Mouse (Mus musculus) hindbrain, embryonic 11.5 days (tissue): ENCODE results near the gene Olfr1502. TPM values are rescaled to one million over a fixed set of nuclear protein-coding genes. Genes with fewer than 3 reads are reported as not detected.

Experiments used
- polyA plus RNA-seq: library from polyadenylated mRNA; unstranded; fragments of >200 nt; fragmentation: Nextera tagmentation; extraction: Ambion mirVana; gene quantifications from 2 replicates; pipeline ENCODE4 v1.2.1, GENCODE M21; 2014

Gene Olfr1502
- polyA plus RNA-seq, 1 experiment from 2014 or later, result not detected

Other genes with a start within 250 kb of the Olfr1502 start
- not detected in 2 replicates for gene Olfr1487, start 244.4 kb upstream of the Olfr1502 start, polyA plus RNA-seq
- gene Olfr1489, start 230.2 kb upstream of the Olfr1502 start, polyA plus RNA-seq, result not detected in 2 replicates
- not detected in 2 replicates for gene Olfr1490, start 210.7 kb upstream of the Olfr1502 start, polyA plus RNA-seq
- not detected in 2 replicates for gene Olfr1491, start 164.5 kb upstream of the Olfr1502 start, polyA plus RNA-seq
- gene Olfr1493-ps1, start 138.5 kb upstream of the Olfr1502 start, polyA plus RNA-seq, result not detected in 2 replicates
- gene Olfr1494, start 122.1 kb upstream of the Olfr1502 start, polyA plus RNA-seq, result not detected in 2 replicates
- not detected in 2 replicates for gene Olfr1495, start 97.2 kb upstream of the Olfr1502 start, polyA plus RNA-seq
- not detected in 2 replicates for gene Olfr1496, start 83.9 kb upstream of the Olfr1502 start, polyA plus RNA-seq
- not detected in 2 replicates for gene Olfr1497, start 63.6 kb upstream of the Olfr1502 start, polyA plus RNA-seq
- gene Olfr1499, start 42.3 kb upstream of the Olfr1502 start, polyA plus RNA-seq, result not detected in 2 replicates
- not detected in 2 replicates for gene Olfr1500, start 31.3 kb upstream of the Olfr1502 start, polyA plus RNA-seq
- not detected in 2 replicates for gene Olfr1501, start 11.1 kb upstream of the Olfr1502 start, polyA plus RNA-seq
- gene Olfr1504, start 36.1 kb downstream of the Olfr1502 start, polyA plus RNA-seq, result not detected in 2 replicates
- gene Olfr1505, start 51.7 kb downstream of the Olfr1502 start, polyA plus RNA-seq, result not detected in 2 replicates